Mouse (Mus musculus) embryonic facial prominence, embryonic 14.5 days (tissue): Measurements from ENCODE around the gene 2010109A12Rik. TPM values are rescaled to one million over a fixed set of nuclear protein-coding genes. Genes with fewer than 3 reads are reported as not detected.
A peak's percentile ranks its signal among the peaks of the same experiment; 100 is the strongest.

Experiments
- ATAC-seq: fragments of 200-750 bp; cut with Nextera tagmentation; 2 replicates; pipeline ENCODE4 v1.8.0; 2017; ENCODE audit warnings: low read depth, moderate number of reproducible peaks, moderate TSS enrichment
- DNase-seq: peaks from one replicate; pipeline ENCODE4 v3.0.0-alpha.2; 2015; ENCODE audit warnings: low spot score
- H3K27ac ChIP-seq: fragments of 300-500 bp; sonication (generic); replicated peaks from 2 replicates; pipeline ENCODE4 v1.5.1; 2014; ENCODE audit warnings: low read depth, mild to moderate bottlenecking, low read length, moderate library complexity
- H3K27me3 ChIP-seq: fragments of 300-500 bp; sonication (generic); replicated peaks from 2 replicates; pipeline ENCODE4 v1.6.1; 2014; ENCODE audit warnings: low read length; ENCODE audit not compliant: control insufficient read depth, insufficient read depth
- H3K36me3 ChIP-seq: fragments of 300-500 bp; sonication (generic); 2 replicates; pipeline ENCODE4 v1.6.1; 2014; ENCODE audit warnings: low read length, mixed read lengths; ENCODE audit not compliant: control insufficient read depth, insufficient read depth
- H3K4me1 ChIP-seq: fragments of 300-500 bp; sonication (generic); 2 replicates; pipeline ENCODE4 v1.6.1; 2014; ENCODE audit warnings: antibody characterized with exemption, low read length; ENCODE audit not compliant: control insufficient read depth, insufficient read depth
- H3K4me2 ChIP-seq: fragments of 300-500 bp; sonication (generic); 2 replicates; pipeline ENCODE4 v1.6.1; 2014; ENCODE audit warnings: low read depth, mild to moderate bottlenecking, low read length, moderate library complexity, mixed read lengths
- H3K4me3 ChIP-seq: fragments of 300-500 bp; sonication (generic); 2 replicates; pipeline ENCODE4 v1.5.1; 2014; ENCODE audit warnings: low read depth, mild to moderate bottlenecking, low read length
- H3K9ac ChIP-seq: fragments of 300-500 bp; sonication (generic); 2 replicates; pipeline ENCODE4 v1.6.1; 2014; ENCODE audit warnings: low read depth, mild to moderate bottlenecking, low read length, moderate library complexity, mixed read lengths
- H3K9me3 ChIP-seq: fragments of 300-500 bp; sonication (generic); 2 replicates; pipeline ENCODE4 v1.6.1; 2016; ENCODE audit warnings: low read length; ENCODE audit not compliant: control insufficient read depth
- WGBS: fragments of 180-500 bp; shearing (Covaris S2); extraction: QIAGEN DNeasy Blood & Tissue Kit; methylation state at CpG from one replicate; pipeline ENCODE4 v1.1.7; 2014; 5-methylcytosine and 5-hydroxymethylcytosine counted together
- polyA plus RNA-seq: library from polyadenylated mRNA; unstranded; fragments of >200 nt; fragmentation: Nextera tagmentation; extraction: Ambion mirVana; gene quantifications from 2 replicates; pipeline ENCODE4 v1.2.1, GENCODE M21; 2014

The 2010109A12Rik gene
- polyA plus RNA-seq, 1 experiment from 2014 or later, result 1.9 TPM

GRCm38 (mm10) chr5:93180252-93180651 lies 26.1 kb upstream of the 2010109A12Rik start:
- DNase-seq (peak; percentile 27), ATAC-seq (no peak)
- Histone ChIP-seq H3K4me2 (no peak overlapping the region), H3K4me1 (no peaks in the 10 kb centered on the region), H3K9me3 (no peaks in the 10 kb centered on the region), H3K27ac (no peak overlapping the region), H3K27me3 (no peaks in the 10 kb centered on the region), H3K36me3 (peaks cover 63% of the 10 kb centered on the region), H3K4me3 (no peak overlapping the region), H3K9ac (no peak overlapping the region)
- 66% methylated on average over 2 of the region's 2 CpGs for WGBS

- ATAC-seq (no peak), DNase-seq (no peak)
- H3K9me3 ChIP-seq, result no peaks in the 10 kb centered on the region
- H3K4me3 ChIP-seq, result no peak overlapping the region
- no peak overlapping the region for H3K9ac ChIP-seq
- no peak overlapping the region for H3K4me2 ChIP-seq
- H3K27me3 ChIP-seq, result no peaks in the 10 kb centered on the region
- peaks cover 79% of the 10 kb centered on the region for H3K36me3 ChIP-seq
- H3K27ac ChIP-seq, result no peak overlapping the region
- no peaks in the 10 kb centered on the region for H3K4me1 ChIP-seq
- 77% methylated on average over 6 of the region's 6 CpGs for WGBS
Measured at GRCm38 (mm10) chr5:93183311-93183710, 23.0 kb upstream of the 2010109A12Rik start.

GRCm38 (mm10) chr5:93184548-93184947 lies 21.8 kb upstream of the 2010109A12Rik start:
- Histone ChIP-seq H3K9me3 (no peaks in the 10 kb centered on the region), H3K4me2 (no peak overlapping the region), H3K36me3 (peaks cover 81% of the 10 kb centered on the region), H3K27me3 (no peaks in the 10 kb centered on the region), H3K27ac (no peak overlapping the region), H3K4me3 (no peak overlapping the region), H3K4me1 (no peaks in the 10 kb centered on the region), H3K9ac (no peak overlapping the region)
- DNase-seq, result no peak
- ATAC-seq, result no peak
- 86% methylated on average over 6 of the region's 6 CpGs for WGBS

GRCm38 (mm10) chr5:93189607-93190006 lies 16.7 kb upstream of the 2010109A12Rik start:
- no peak for ATAC-seq
- H3K4me3 ChIP-seq, result no peak overlapping the region
- no peak for DNase-seq
- H3K9me3 ChIP-seq, result no peaks in the 10 kb centered on the region
- no peak overlapping the region for H3K9ac ChIP-seq
- 72% methylated on average over 3 of the region's 3 CpGs for WGBS
- H3K4me1 ChIP-seq, result no peaks in the 10 kb centered on the region
- H3K36me3 ChIP-seq, result peaks cover 50% of the 10 kb centered on the region
- no peak overlapping the region for H3K4me2 ChIP-seq
- H3K27me3 ChIP-seq, result no peaks in the 10 kb centered on the region
- no peak overlapping the region for H3K27ac ChIP-seq

- H3K9me3 ChIP-seq, result no peaks in the 10 kb centered on the region
- no peaks in the 10 kb centered on the region for H3K4me1 ChIP-seq
- WGBS, result 92% methylated on average over 5 of the region's 5 CpGs
- no peak overlapping the region for H3K4me3 ChIP-seq
- H3K4me2 ChIP-seq, result no peak overlapping the region
- no peak overlapping the region for H3K27ac ChIP-seq
- H3K9ac ChIP-seq, result no peak overlapping the region
- no peak for DNase-seq
- ATAC-seq, result no peak
- H3K27me3 ChIP-seq, result no peaks in the 10 kb centered on the region
- peaks cover 46% of the 10 kb centered on the region for H3K36me3 ChIP-seq
Measured at GRCm38 (mm10) chr5:93190428-93190827, 15.9 kb upstream of the 2010109A12Rik start.

GRCm38 (mm10) chr5:93198232-93198631 lies 8.1 kb upstream of the 2010109A12Rik start:
- no peaks in the 10 kb centered on the region for H3K27me3 ChIP-seq

GRCm38 (mm10) chr5:93201181-93201580 lies 5.1 kb upstream of the 2010109A12Rik start:
- WGBS, result 34% methylated on average over 1 of the region's 1 CpGs
- ATAC-seq (no peak), DNase-seq (peak; percentile 25)
- Histone ChIP-seq H3K4me1 (peaks cover 14% of the 10 kb centered on the region; the same call in 1 of the 2 replicates), H3K27ac (no peak overlapping the region), H3K36me3 (peaks cover 45% of the 10 kb centered on the region), H3K27me3 (no peaks in the 10 kb centered on the region), H3K9me3 (no peaks in the 10 kb centered on the region), H3K4me3 (no peak overlapping the region), H3K9ac (no peak overlapping the region), H3K4me2 (no peak overlapping the region)

More at GRCm38 (mm10) chr5:93198232-93198631, 8.1 kb upstream of the 2010109A12Rik start:
- peaks cover 8% of the 10 kb centered on the region; the same call in 1 of the 2 replicates for H3K4me1 ChIP-seq
- H3K4me2 ChIP-seq, result no peak overlapping the region
- WGBS, result 86% methylated on average over 3 of the region's 3 CpGs
- no peak overlapping the region for H3K4me3 ChIP-seq
- H3K36me3 ChIP-seq, result peaks cover 51% of the 10 kb centered on the region
- no peak for DNase-seq
- H3K9ac ChIP-seq, result no peak overlapping the region
- H3K27ac ChIP-seq, result no peak overlapping the region
- ATAC-seq, result no peak
- no peaks in the 10 kb centered on the region for H3K9me3 ChIP-seq

GRCm38 (mm10) chr5:93205371-93206108 lies 778 bp upstream of the 2010109A12Rik start:
- peaks cover 22% of the 10 kb centered on the region for H3K4me1 ChIP-seq
- peak overlapping the region; percentile 83 for H3K4me2 ChIP-seq
- no peaks in the 10 kb centered on the region for H3K27me3 ChIP-seq
- H3K36me3 ChIP-seq, result peaks cover 14% of the 10 kb centered on the region
- peak overlapping the region; percentile 88 for H3K4me3 ChIP-seq
- ATAC-seq (peak; percentile 54), DNase-seq (peak; percentile 34)
- no peaks in the 10 kb centered on the region for H3K9me3 ChIP-seq
- peak overlapping the region; percentile 96 for H3K9ac ChIP-seq
- 2% methylated on average over 26 of the region's 63 CpGs for WGBS
- H3K27ac ChIP-seq, result peak overlapping the region; percentile 94

GRCm38 (mm10) chr5:93207006-93207348 lies 659 bp downstream of the 2010109A12Rik start:
- peaks cover 17% of the 10 kb centered on the region for H3K4me1 ChIP-seq
- peak; percentile 85 for DNase-seq
- peak overlapping the region; percentile 96 for H3K9ac ChIP-seq

More at GRCm38 (mm10) chr5:93207006-93207348, 659 bp downstream of the 2010109A12Rik start:
- Histone ChIP-seq H3K4me2 (peak overlapping the region; percentile 52), H3K27me3 (no peaks in the 10 kb centered on the region), H3K36me3 (peaks cover 2% of the 10 kb centered on the region; the same call in 1 of the 2 replicates), H3K4me3 (peak overlapping the region; percentile 88), H3K27ac (peak overlapping the region; percentile 94), H3K9me3 (no peaks in the 10 kb centered on the region)
- 2% methylated on average over 6 of the region's 6 CpGs for WGBS
- ATAC-seq, result peak; percentile 24
